Mouse (Mus musculus) G1E (cell line): Measurements from ENCODE around the gene Erv3.

Source experiments
- CTCF ChIP-seq: IDR thresholded peaks from 2 replicates; pipeline ENCODE4 v1.5.1; 2012; ENCODE audit warnings: low read depth, low read length, inconsistent platforms, mixed read lengths
- GATA1 ChIP-seq: IDR thresholded peaks from 2 replicates; pipeline ENCODE4 v1.6.1; 2012; ENCODE audit warnings: borderline replicate concordance, low read length, inconsistent platforms, mixed read lengths
- GATA2 ChIP-seq: IDR thresholded peaks from 2 replicates; pipeline ENCODE4 v1.6.1; 2012; ENCODE audit warnings: low read depth, low read length, inconsistent platforms, borderline replicate concordance
- POLR2AphosphoS5 ChIP-seq: IDR thresholded peaks from 2 replicates; pipeline ENCODE4 v1.6.1; 2012; ENCODE audit warnings: low read depth, low read length, inconsistent platforms; ENCODE audit not compliant: insufficient replicate concordance
- TAL1 ChIP-seq: conservative IDR thresholded peaks from 2 replicates; pipeline ENCODE4 v1.6.1; 2012; ENCODE audit warnings: low read depth, low read length, inconsistent platforms, mixed read lengths

GRCm38 (mm10) chr2:131845671-131846070 lies 13.9 kb downstream of the Erv3 start:
- TF ChIP-seq CTCF, result no peak
- TF ChIP-seq GATA1, result no peak
- no peak for TF ChIP-seq TAL1
- no peak for TF ChIP-seq POLR2AphosphoS5
- no peak for TF ChIP-seq GATA2
